17 mouse cellular contexts compared by ENCODE assay signal in genomic region chr4:140882365-140882764, GRCm38 (mm10). TPM values are rescaled to one million over a fixed set of nuclear protein-coding genes. Genes with fewer than 3 reads are reported as not detected.
DNase-seq lines count a peak whose midpoint lies in the region; ATAC-seq and TF ChIP-seq lines count a peak whose summit lies in the region.
"Had no signal": no experiment of that assay in that cellular context is flagged by ENCODE, and none has a peak within 500 bp of the region (broad histone marks: within the 10 kb centered on the region; RNA-seq: fewer than 3 reads in every experiment).

No protein-coding gene starts in this region.

- TF ChIP-seq CTCF in heart, adult 2 months (IDR thresholded peaks at IDR 0.05): peak; percentile 40
- TF ChIP-seq CTCF in liver, adult 2 months (IDR thresholded peaks at IDR 0.05; ENCODE audit: low read depth, low read length): peak; percentile 27
- peak; percentile 10 to 29; a peak in 1 of 4 replicates for TF ChIP-seq CTCF in CH12.LX (conservative IDR thresholded peaks at IDR 0.05 in 1 of 2, IDR thresholded peaks at IDR 0.05 in 1 of 2; ENCODE audit: low read depth in 2 of 2, low read length in 2 of 2)

- H3K9ac ChIP-seq in heart, adult 2 months (ENCODE audit: low read depth, low read length): no peak overlapping the region
- no peak overlapping the region for H3K9ac ChIP-seq in heart, embryonic 11.5 days (ENCODE audit: low read depth, low read length)
- H3K9ac ChIP-seq in liver, adult 2 months (ENCODE audit: low read depth, low read length): no peak overlapping the region
- H3K9ac ChIP-seq in liver, embryonic 12.5 days: no peak overlapping the region
- no peak overlapping the region for H3K9ac ChIP-seq in CH12.LX (ENCODE audit: insufficient read depth, low read depth)
- H3K9ac ChIP-seq: limb, embryonic 12.5 days; neural tube, embryonic 13.5 days had no signal

- H3K4me3 ChIP-seq in heart, adult 2 months: no peak overlapping the region
- no peak overlapping the region for H3K4me3 ChIP-seq in heart, embryonic 11.5 days (ENCODE audit: low read depth, low read length)
- H3K4me3 ChIP-seq in liver, adult 2 months (ENCODE audit: insufficient read depth, low read depth, low read length): no peak overlapping the region
- no peak overlapping the region for H3K4me3 ChIP-seq in liver, embryonic 12.5 days
- no peak overlapping the region for H3K4me3 ChIP-seq in CH12.LX (replicated peaks in 1 of 3; ENCODE audit: low read depth in 2 of 3, low read length in 2 of 3, poor library complexity in 1 of 3)
- H3K4me3 ChIP-seq: limb, embryonic 12.5 days; neural tube, embryonic 13.5 days had no signal

- H3K9me3 ChIP-seq in heart, embryonic 11.5 days (replicated peaks; ENCODE audit: control insufficient read depth, low read length): no peaks in the 10 kb centered on the region
- H3K9me3 ChIP-seq in liver, embryonic 12.5 days (replicated peaks): peaks cover 8% of the 10 kb centered on the region
- H3K9me3 ChIP-seq in CH12.LX (replicated peaks; ENCODE audit: low read length): peaks cover 21% of the 10 kb centered on the region
- H3K9me3 ChIP-seq: neural tube, embryonic 13.5 days had no signal

- no peak for DNase-seq in heart, adult 2 months
- DNase-seq in liver, adult 2 months (ENCODE audit: extremely low read depth, low read depth, low spot score): no peak
- DNase-seq in CH12.LX (ENCODE audit: extremely low read depth) (no peak), ZHBTc4 (ENCODE audit: low read depth, low spot score) (peak; percentile 74)
- DNase-seq in adrenal gland, postnatal 36 days: no peak
- no peak for DNase-seq in heart, postnatal 10 days
- DNase-seq: adrenal gland, postnatal 25 days; cerebellum, adult 11-12 months; kidney, adult 8-10 months; lung, postnatal 36 days; thymus, postnatal 36 days had no signal

- 65% methylated on average over 4 of the region's 4 CpGs for WGBS in heart, adult 2 months
- WGBS in heart, embryonic 11.5 days (ENCODE audit: insufficient replicate concordance): 57% methylated on average over 4 of the region's 4 CpGs
- 59% methylated on average over 4 of the region's 4 CpGs for WGBS in liver, adult 2 months
- WGBS in liver, embryonic 12.5 days (ENCODE audit: insufficient replicate concordance): 42% methylated on average over 4 of the region's 4 CpGs

- no peak overlapping the region for H3K4me2 ChIP-seq in heart, embryonic 11.5 days
- no peak overlapping the region for H3K4me2 ChIP-seq in liver, embryonic 12.5 days
- H3K4me2 ChIP-seq in CH12.LX (ENCODE audit: insufficient read depth, low read depth, poor library complexity, severe bottlenecking): no peak overlapping the region
- H3K4me2 ChIP-seq: limb, embryonic 12.5 days; neural tube, embryonic 13.5 days had no signal

- no peaks in the 10 kb centered on the region for H3K79me2 ChIP-seq in heart, adult 2 months (replicated peaks; ENCODE audit: control insufficient read depth, insufficient read depth, low read length)
- no peaks in the 10 kb centered on the region for H3K79me2 ChIP-seq in liver, adult 2 months (ENCODE audit: control insufficient read depth, insufficient read depth, low read length)
- H3K79me2 ChIP-seq in CH12.LX (replicated peaks; ENCODE audit: control insufficient read depth, extremely low read depth, insufficient read depth, poor library complexity, severe bottlenecking): no peaks in the 10 kb centered on the region

- no peak for TF ChIP-seq EP300 in heart, adult 2 months (IDR thresholded peaks at IDR 0.05; ENCODE audit: insufficient read depth, low read depth, low read length)
- no peak for TF ChIP-seq EP300 in CH12.LX (IDR thresholded peaks at IDR 0.05; ENCODE audit: low read length)

- in situ Hi-C loops in CH12.LX (cut with MboI; ENCODE audit: low pct_ligation_motif_present, low pct_unique_long_range_greater_than_20kb, low sequenced_read_pairs): no loop called here

- intact Hi-C loops in heart, adult 2 months (cut with DNase I): no loop called here
- intact Hi-C loops in heart, postnatal 10 days (cut with DNase I): no loop called here

- no peak for ATAC-seq in heart, embryonic 11.5 days (replicated peaks; ENCODE audit: insufficient number of reproducible peaks, low FRiP score, low TSS enrichment)
- ATAC-seq in liver, embryonic 12.5 days: no peak
- ATAC-seq: midbrain, embryonic 16.5 days had no signal

- no peaks in the 10 kb centered on the region; the same call in 1 of the 2 replicates for H3K27me3 ChIP-seq in heart, adult 2 months (ENCODE audit: control insufficient read depth, insufficient read depth, low read length)
- no peaks in the 10 kb centered on the region for H3K27me3 ChIP-seq in heart, embryonic 11.5 days (ENCODE audit: control insufficient read depth, insufficient read depth, low read length)
- no peaks in the 10 kb centered on the region for H3K27me3 ChIP-seq in liver, adult 2 months (ENCODE audit: control insufficient read depth, insufficient read depth, low read length)
- H3K27me3 ChIP-seq in liver, embryonic 12.5 days (replicated peaks): peaks cover 38% of the 10 kb centered on the region; the same call in 1 of the 2 replicates
- H3K27me3 ChIP-seq in CH12.LX (replicated peaks): peaks cover 32% of the 10 kb centered on the region
- H3K27me3 ChIP-seq: limb, embryonic 12.5 days; neural tube, embryonic 13.5 days had no signal

- dilution Hi-C loops in CH12.LX (cut with MboI; ENCODE audit: extremely low pct_ligation_motif_present, extremely low pct_unique_long_range_greater_than_20kb, low sequenced_read_pairs): no loop called here

- no peaks in the 10 kb centered on the region for H3K4me1 ChIP-seq in heart, adult 2 months (ENCODE audit: control insufficient read depth, insufficient read depth, low read length)
- no peaks in the 10 kb centered on the region for H3K4me1 ChIP-seq in heart, embryonic 11.5 days (ENCODE audit: control insufficient read depth, insufficient read depth, low read length)
- H3K4me1 ChIP-seq in liver, adult 2 months (ENCODE audit: control insufficient read depth, insufficient read depth, low read length): no peaks in the 10 kb centered on the region
- H3K4me1 ChIP-seq in liver, embryonic 12.5 days: no peaks in the 10 kb centered on the region
- H3K4me1 ChIP-seq in CH12.LX (ENCODE audit: control insufficient read depth in 1 of 2, insufficient read depth in 2 of 2): no peaks in the 10 kb centered on the region
- H3K4me1 ChIP-seq: limb, embryonic 12.5 days had no signal

- H3K36me3 ChIP-seq in heart, adult 2 months (ENCODE audit: control insufficient read depth, insufficient read depth, low read length): no peaks in the 10 kb centered on the region
- H3K36me3 ChIP-seq in heart, embryonic 11.5 days (ENCODE audit: control insufficient read depth, insufficient read depth, low read length): no peaks in the 10 kb centered on the region
- H3K36me3 ChIP-seq in liver, adult 2 months (ENCODE audit: control insufficient read depth, insufficient read depth, low read length): no peaks in the 10 kb centered on the region
- no peaks in the 10 kb centered on the region for H3K36me3 ChIP-seq in liver, embryonic 12.5 days
- H3K36me3 ChIP-seq in CH12.LX (replicated peaks in 1 of 2; ENCODE audit: control insufficient read depth in 1 of 2, insufficient read depth in 1 of 2, low read length in 1 of 2): no peaks in the 10 kb centered on the region
- H3K36me3 ChIP-seq: limb, embryonic 12.5 days; neural tube, embryonic 13.5 days had no signal

- TF ChIP-seq RAD21 in CH12.LX (IDR thresholded peaks at IDR 0.05; ENCODE audit: low read depth, low read length): no peak

- H3K27ac ChIP-seq in heart, adult 2 months: no peak overlapping the region
- no peak overlapping the region for H3K27ac ChIP-seq in heart, embryonic 11.5 days (ENCODE audit: low read depth, low read length)
- H3K27ac ChIP-seq in liver, adult 2 months (replicated peaks; ENCODE audit: insufficient read depth, low read depth, low read length): no peak overlapping the region
- H3K27ac ChIP-seq in liver, embryonic 12.5 days: no peak overlapping the region
- no peak overlapping the region for H3K27ac ChIP-seq in CH12.LX (ENCODE audit: insufficient read depth, low read depth)
- H3K27ac ChIP-seq: limb, embryonic 12.5 days; neural tube, embryonic 13.5 days had no signal

- no peak for TF ChIP-seq POLR2A in heart, adult 2 months (IDR thresholded peaks at IDR 0.05; ENCODE audit: insufficient read depth, low read depth, low read length)
- TF ChIP-seq POLR2A in liver, adult 2 months (IDR thresholded peaks at IDR 0.05; ENCODE audit: extremely low read depth, insufficient read depth, low read length): no peak
- no peak for TF ChIP-seq POLR2A in CH12.LX (IDR thresholded peaks at IDR 0.05; ENCODE audit: low read depth, low read length)

TF ChIP-seq in CH12.LX, 34 proteins besides CTCF, POLR2A, EP300 and RAD21 (continues in another document):
- TF ChIP-seq MAFK (IDR thresholded peaks at IDR 0.05; ENCODE audit: insufficient replicate concordance, low read length) (no peak), ZC3H11A (IDR thresholded peaks at IDR 0.05; ENCODE audit: low read depth, low read length) (no peak), PAX5 (IDR thresholded peaks at IDR 0.05; ENCODE audit: low read length) (no peak), HCFC1 (IDR thresholded peaks at IDR 0.05; ENCODE audit: low read depth, low read length) (no peak), JUND (conservative IDR thresholded peaks at IDR 0.05; ENCODE audit: low read depth, low read length) (no peak)

RNA-seq across cellular contexts. Expression of gene Padi2, which starts 23.8 kb away (rescaled TPM):
- total RNA-seq in heart, adult 2 months (2021): under 1 TPM; 0.31 to 0.96 TPM
- polyA plus RNA-seq in heart, adult 2 months (2012; rRNA removed): 1.3 and 1.4 TPM in 2 replicates
- 3.8 and 5.9 TPM in 2 replicates for polyA plus RNA-seq in heart, embryonic 11.5 days (2014; fragmentation: Nextera tagmentation; extraction: Ambion mirVana)
- total RNA-seq in liver, adult 2 months (2014; rRNA removed): 0.09 and 0.13 TPM in 2 replicates
- polyA plus RNA-seq in liver, adult 2 months (2012; rRNA removed): 0.21 and 0.25 TPM in 2 replicates
- polyA plus RNA-seq in liver, embryonic 12.5 days (2016; fragmentation: Nextera tagmentation; extraction: Ambion mirVana): 2.5 and 3.7 TPM in 2 replicates
- total RNA-seq in CH12.LX (2012; rRNA removed) (0.04 TPM in 1 of 2 replicates, not detected in the other), CH12.LX (2014; rRNA removed) (0.04 TPM in 1 of 2 replicates, not detected in the other)
- not detected in 2 replicates for polyA plus RNA-seq in CH12.LX (2012; ENCODE audit: insufficient read length, low read depth)
- 10 to 100 TPM in 1 of 2 experiments, under 1 TPM in 1; 0.76 to 10.4 TPM for total RNA-seq in adrenal gland, postnatal 36 days (2021)
- total RNA-seq in heart, postnatal 10 days (2021): 1 to 10 TPM in 1 of 2 experiments, under 1 TPM in 1; 0.65 to 1.1 TPM

RNA-seq across cellular contexts. Expression of gene Padi1, which starts 36.8 kb away (rescaled TPM):
- total RNA-seq in heart, adult 2 months (2021): not detected
- 0.47 TPM in 1 of 2 replicates, not detected in the other for polyA plus RNA-seq in heart, adult 2 months (2012; rRNA removed)
- polyA plus RNA-seq in heart, embryonic 11.5 days (2014; fragmentation: Nextera tagmentation; extraction: Ambion mirVana): 0.19 and 0.24 TPM in 2 replicates
- not detected in 2 replicates for total RNA-seq in liver, adult 2 months (2014; rRNA removed)
- not detected in 2 replicates for polyA plus RNA-seq in liver, adult 2 months (2012; rRNA removed)
- polyA plus RNA-seq in liver, embryonic 12.5 days (2016; fragmentation: Nextera tagmentation; extraction: Ambion mirVana): 0.10 TPM in 1 of 2 replicates, not detected in the other
- total RNA-seq in CH12.LX (2012; rRNA removed): 0.04 TPM in 1 of 2 replicates, not detected in the other
- total RNA-seq in CH12.LX (2014; rRNA removed): not detected in 2 replicates
- polyA plus RNA-seq in CH12.LX (2012; ENCODE audit: insufficient read length, low read depth): not detected in 2 replicates
- total RNA-seq in adrenal gland, postnatal 36 days (2021): not detected
- not detected for total RNA-seq in heart, postnatal 10 days (2021)
- total RNA-seq: adrenal gland, postnatal 25 days; layer of hippocampus, postnatal 14 days had no signal
